Mouse (Mus musculus): ENCODE measurements around the gene Tmem164.

Gene Tmem164

GRCm38 (mm10) chrX:142748574-142748973 lies 67.4 kb downstream of the Tmem164 start:
- no peak for DNase-seq (ENCODE audit: low read depth)

- DNase-seq (ENCODE audit: low read depth) = no peak
Measured at GRCm38 (mm10) chrX:142750775-142751174, 69.6 kb downstream of the Tmem164 start.

- DNase-seq (ENCODE audit: low read depth) = no peak
Measured at GRCm38 (mm10) chrX:142755542-142755941, 74.3 kb downstream of the Tmem164 start.

- no peak for DNase-seq (ENCODE audit: low read depth)
Measured at GRCm38 (mm10) chrX:142760415-142760814, 79.2 kb downstream of the Tmem164 start.

- DNase-seq (ENCODE audit: low read depth) = no peak
Measured at GRCm38 (mm10) chrX:142763337-142763736, 82.1 kb downstream of the Tmem164 start.

GRCm38 (mm10) chrX:142769698-142770097 lies 88.5 kb downstream of the Tmem164 start:
- DNase-seq (ENCODE audit: low read depth) = no peak

- DNase-seq (ENCODE audit: low read depth) = no peak
Measured at GRCm38 (mm10) chrX:142773658-142774057, 92.5 kb downstream of the Tmem164 start.

GRCm38 (mm10) chrX:142776131-142776530 lies 94.9 kb downstream of the Tmem164 start:
- DNase-seq (ENCODE audit: low read depth) = no peak

GRCm38 (mm10) chrX:142778638-142779037 lies 97.4 kb downstream of the Tmem164 start:
- peak; percentile 50 for DNase-seq (ENCODE audit: low read depth)

GRCm38 (mm10) chrX:142786160-142787052 lies 105.2 kb downstream of the Tmem164 start:
- no peak for DNase-seq (ENCODE audit: low read depth)

GRCm38 (mm10) chrX:142792185-142792584 lies 111.0 kb downstream of the Tmem164 start:
- DNase-seq (ENCODE audit: low read depth) = no peak

- no peak for DNase-seq (ENCODE audit: low read depth)
Measured at GRCm38 (mm10) chrX:142794069-142794610, 112.9 kb downstream of the Tmem164 start.

- no peak for DNase-seq (ENCODE audit: low read depth)
Measured at GRCm38 (mm10) chrX:142804596-142804995, 123.4 kb downstream of the Tmem164 start.

GRCm38 (mm10) chrX:142806126-142806525 lies 124.9 kb downstream of the Tmem164 start:
- DNase-seq (ENCODE audit: low read depth) = no peak

GRCm38 (mm10) chrX:142806620-142807061 lies 125.4 kb downstream of the Tmem164 start:
- no peak for DNase-seq (ENCODE audit: low read depth)

GRCm38 (mm10) chrX:142808411-142808810 lies 127.2 kb downstream of the Tmem164 start:
- DNase-seq (ENCODE audit: low read depth) = no peak

GRCm38 (mm10) chrX:142813146-142813545 lies 131.9 kb downstream of the Tmem164 start:
- DNase-seq (ENCODE audit: low read depth) = no peak

- DNase-seq (ENCODE audit: low read depth) = no peak
Measured at GRCm38 (mm10) chrX:142818057-142818682, 137.0 kb downstream of the Tmem164 start.

- no peak for DNase-seq (ENCODE audit: low read depth)
Measured at GRCm38 (mm10) chrX:142821239-142821638, 140.0 kb downstream of the Tmem164 start.

- no peak for DNase-seq (ENCODE audit: low read depth)
Measured at GRCm38 (mm10) chrX:142821846-142822245, 140.6 kb downstream of the Tmem164 start.

GRCm38 (mm10) chrX:142825309-142825708 lies 144.1 kb downstream of the Tmem164 start:
- DNase-seq (ENCODE audit: low read depth) = no peak

GRCm38 (mm10) chrX:142827644-142828043 lies 146.4 kb downstream of the Tmem164 start:
- DNase-seq (ENCODE audit: low read depth) = no peak

Measured in c-Kit-positive CD71-positive TER-119-negative erythroid progenitor cells, embryonic 14.5 days (primary cell).